Mouse (Mus musculus): ENCODE data around the gene A930002H24Rik. TPM values are rescaled to one million over a fixed set of nuclear protein-coding genes. Genes with fewer than 3 reads are reported as not detected.

Gene A930002H24Rik
- total and polyA plus RNA-seq, 3 experiments: not detected

- Histone ChIP-seq H3K79me2 (replicated peaks; ENCODE audit: control insufficient read depth, extremely low read depth, insufficient read depth, poor library complexity, severe bottlenecking) (no peaks in the 10 kb centered on the region), H3K9me3 (replicated peaks; ENCODE audit: low read length) (peaks cover 9% of the 10 kb centered on the region), H3K27me3 (replicated peaks) (peaks cover 6% of the 10 kb centered on the region), H3K4me3 (replicated peaks in 1 of 3; ENCODE audit: low read depth in 2 of 3, low read length in 2 of 3, poor library complexity in 1 of 3) (no peak overlapping the region), H3K4me1 (ENCODE audit: control insufficient read depth in 1 of 2, insufficient read depth in 2 of 2) (peaks cover 0 to 4% of the 10 kb centered on the region in 2 experiments; a peak in 1 of 4 replicates), H3K4me2 (ENCODE audit: insufficient read depth, low read depth, poor library complexity, severe bottlenecking) (no peak overlapping the region), H3K9ac (ENCODE audit: insufficient read depth, low read depth) (no peak overlapping the region), H3K36me3 (replicated peaks in 1 of 2; ENCODE audit: control insufficient read depth in 1 of 2, insufficient read depth in 1 of 2, low read length in 1 of 2) (no peaks in the 10 kb centered on the region), H3K27ac (ENCODE audit: insufficient read depth, low read depth) (no peak overlapping the region)
- no peak for DNase-seq (ENCODE audit: extremely low read depth)
- in situ Hi-C loops (cut with MboI; ENCODE audit: low pct_ligation_motif_present, low pct_unique_long_range_greater_than_20kb, low sequenced_read_pairs): no loop called here
- no peak for TF ChIP-seq NRF1 (IDR thresholded peaks at IDR 0.05; ENCODE audit: low read depth, low read length)
- TF ChIP-seq KAT2A (IDR thresholded peaks at IDR 0.05; ENCODE audit: insufficient replicate concordance, low read length): no peak
- TF ChIP-seq ETS1 (conservative IDR thresholded peaks at IDR 0.05; ENCODE audit: low read depth, low read length): no peak
- no peak for TF ChIP-seq POLR2AphosphoS2 (IDR thresholded peaks at IDR 0.05; ENCODE audit: low read depth, low read length)
- dilution Hi-C loops (cut with MboI; ENCODE audit: extremely low pct_ligation_motif_present, extremely low pct_unique_long_range_greater_than_20kb, low sequenced_read_pairs): no loop called here
These were observed 27.4 kb downstream of the A930002H24Rik start for GRCm38 (mm10) chr17:63836223-63836622.

GRCm38 (mm10) chr17:63831550-63831949 is 32.0 kb downstream of the A930002H24Rik start:
- H3K4me3 ChIP-seq (replicated peaks in 1 of 3; ENCODE audit: low read depth in 2 of 3, low read length in 2 of 3, poor library complexity in 1 of 3): no peak overlapping the region
- H3K27ac ChIP-seq (ENCODE audit: insufficient read depth, low read depth): no peak overlapping the region
- no peaks in the 10 kb centered on the region for H3K4me1 ChIP-seq (ENCODE audit: control insufficient read depth in 1 of 2, insufficient read depth in 2 of 2)
- H3K79me2 ChIP-seq (replicated peaks; ENCODE audit: control insufficient read depth, extremely low read depth, insufficient read depth, poor library complexity, severe bottlenecking): no peaks in the 10 kb centered on the region
- DNase-seq (ENCODE audit: extremely low read depth): no peak
- dilution Hi-C loops (cut with MboI; ENCODE audit: extremely low pct_ligation_motif_present, extremely low pct_unique_long_range_greater_than_20kb, low sequenced_read_pairs) (no loop called here), in situ Hi-C loops (cut with MboI; ENCODE audit: low pct_ligation_motif_present, low pct_unique_long_range_greater_than_20kb, low sequenced_read_pairs) (no loop called here)
- no peaks in the 10 kb centered on the region for H3K9me3 ChIP-seq (replicated peaks; ENCODE audit: low read length)
- no peak overlapping the region for H3K9ac ChIP-seq (ENCODE audit: insufficient read depth, low read depth)
- TF ChIP-seq PAX5 (IDR thresholded peaks at IDR 0.05; ENCODE audit: low read length) (no peak), MYC (IDR thresholded peaks at IDR 0.05; ENCODE audit: low read depth, low read length) (no peak), JUN (IDR thresholded peaks at IDR 0.05; ENCODE audit: insufficient read depth, low read depth, low read length) (no peak), MEF2A (IDR thresholded peaks at IDR 0.05; ENCODE audit: borderline replicate concordance, low read depth, low read length) (no peak), IRF4 (IDR thresholded peaks at IDR 0.05; ENCODE audit: low read depth, low read length) (no peak), MXI1 (IDR thresholded peaks at IDR 0.05; ENCODE audit: low read depth, low read length) (no peak), SMC3 (IDR thresholded peaks at IDR 0.05; ENCODE audit: low read depth, low read length) (no peak), BHLHE40 (IDR thresholded peaks at IDR 0.05; ENCODE audit: low read depth, low read length) (no peak), MAFK (IDR thresholded peaks at IDR 0.05; ENCODE audit: insufficient replicate concordance, low read length) (no peak), USF1 (IDR thresholded peaks at IDR 0.05; ENCODE audit: low read depth, low read length) (no peak), USF2 (conservative IDR thresholded peaks at IDR 0.05; ENCODE audit: low read depth, low read length) (no peak)
- H3K27me3 ChIP-seq (replicated peaks): peaks cover 4% of the 10 kb centered on the region
- H3K36me3 ChIP-seq (replicated peaks in 1 of 2; ENCODE audit: control insufficient read depth in 1 of 2, insufficient read depth in 1 of 2, low read length in 1 of 2): no peaks in the 10 kb centered on the region
- no peak overlapping the region for H3K4me2 ChIP-seq (ENCODE audit: insufficient read depth, low read depth, poor library complexity, severe bottlenecking)

Measured in CH12.LX (cell line).